Mouse (Mus musculus): ENCODE results near the gene Tmc5. TPM values are rescaled to one million over a fixed set of nuclear protein-coding genes. Genes with fewer than 3 reads are reported as not detected.

Gene Tmc5
- polyA plus RNA-seq, 1 experiment from 2014 or later, result 0.20 TPM

DNA sequence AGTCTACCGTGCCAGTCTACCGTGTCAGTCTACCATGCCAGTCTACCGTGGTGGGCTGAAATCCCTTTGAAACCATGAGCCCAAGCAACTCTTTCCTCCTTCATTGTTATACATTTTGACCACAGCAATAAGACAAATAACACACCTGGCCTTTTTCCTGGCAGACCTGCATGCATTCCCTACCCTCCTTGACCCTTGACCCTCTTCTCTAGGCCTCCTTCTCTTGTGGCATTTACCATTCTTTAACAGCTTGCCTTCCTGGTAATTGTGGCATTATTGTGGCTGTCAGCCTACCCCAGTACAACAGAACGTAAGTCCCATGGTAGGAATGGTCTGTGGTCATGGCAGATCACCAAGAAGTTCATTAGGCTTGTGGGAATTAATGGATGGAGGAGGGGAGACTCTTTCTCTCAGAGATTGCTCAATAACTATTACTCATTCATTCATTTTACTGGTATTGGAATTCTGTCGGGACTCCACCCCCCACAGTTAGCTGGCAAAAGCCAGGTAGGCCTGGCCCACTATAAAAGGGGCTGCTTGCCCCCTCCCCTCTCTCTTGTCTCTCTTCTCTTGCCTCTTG is 6.3 kb upstream of the Tmc5 start:
- WGBS, result 87% methylated on average over 5 of the region's 5 CpGs
- H3K36me3 ChIP-seq (ENCODE audit: insufficient read depth, low read length), result no peaks in the 10 kb centered on the region
- TF ChIP-seq CTCF (IDR thresholded peaks at IDR 0.05) (no peak), EP300 (IDR thresholded peaks at IDR 0.05) (no peak)
- no peaks in the 10 kb centered on the region for H3K9me3 ChIP-seq (ENCODE audit: low read length)
- H3K4me1 ChIP-seq (ENCODE audit: insufficient read depth, low read depth, low read length), result peaks cover 4% of the 10 kb centered on the region; the same call in 1 of the 2 replicates
- no peak overlapping the region for H3K4me2 ChIP-seq (replicated peaks; ENCODE audit: low read depth, low read length)
- H3K9ac ChIP-seq (replicated peaks; ENCODE audit: low read depth), result no peak overlapping the region
- no peak overlapping the region for H3K27ac ChIP-seq (ENCODE audit: low read length)
- no peak for ATAC-seq
- DNase-seq (ENCODE audit: low spot score), result no peak
- H3K27me3 ChIP-seq (replicated peaks; ENCODE audit: insufficient read depth, low read length), result 0 out of 2 replicates have a peak, but pooled peaks cover 5% of the 10 kb centered on the region
- no peak overlapping the region for H3K4me3 ChIP-seq (ENCODE audit: low read depth, low read length)

DNA sequence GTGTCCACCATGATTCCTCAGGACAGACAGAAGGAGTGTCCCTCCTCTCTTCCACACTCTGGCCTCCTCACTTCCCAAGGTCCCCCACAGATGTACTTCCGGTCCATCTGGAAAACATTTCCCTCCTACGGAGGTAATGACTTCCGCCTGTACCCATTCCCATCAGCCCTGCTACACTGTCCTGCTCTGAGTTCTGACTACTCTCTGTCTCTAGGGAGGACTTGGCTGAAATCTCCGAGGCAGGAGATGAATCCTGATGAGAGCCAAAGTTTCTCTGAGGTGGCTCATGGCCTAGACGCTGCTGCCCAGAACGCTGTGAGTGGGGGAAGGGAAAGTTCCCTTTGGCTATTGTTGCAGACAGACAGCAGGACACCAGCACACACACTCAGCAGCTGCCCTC is 5.0 kb upstream of the Tmc5 start:
- no peak overlapping the region for H3K27ac ChIP-seq (ENCODE audit: low read length)
- no peaks in the 10 kb centered on the region for H3K9me3 ChIP-seq (ENCODE audit: low read length)
- WGBS, result 41% methylated on average over 6 of the region's 6 CpGs
- H3K4me2 ChIP-seq (replicated peaks; ENCODE audit: low read depth, low read length), result no peak overlapping the region
- H3K9ac ChIP-seq (replicated peaks; ENCODE audit: low read depth), result no peak overlapping the region
- TF ChIP-seq EP300 (IDR thresholded peaks at IDR 0.05), result no peak
- no peak for TF ChIP-seq CTCF (IDR thresholded peaks at IDR 0.05)
- ATAC-seq (no peak), DNase-seq (ENCODE audit: low spot score) (no peak)
- H3K4me1 ChIP-seq (ENCODE audit: insufficient read depth, low read depth, low read length), result peaks cover 4% of the 10 kb centered on the region; the same call in 1 of the 2 replicates
- H3K36me3 ChIP-seq (ENCODE audit: insufficient read depth, low read length), result no peaks in the 10 kb centered on the region
- 0 out of 2 replicates have a peak, but pooled peaks cover 5% of the 10 kb centered on the region for H3K27me3 ChIP-seq (replicated peaks; ENCODE audit: insufficient read depth, low read length)
- H3K4me3 ChIP-seq (ENCODE audit: low read depth, low read length), result no peak overlapping the region

DNA sequence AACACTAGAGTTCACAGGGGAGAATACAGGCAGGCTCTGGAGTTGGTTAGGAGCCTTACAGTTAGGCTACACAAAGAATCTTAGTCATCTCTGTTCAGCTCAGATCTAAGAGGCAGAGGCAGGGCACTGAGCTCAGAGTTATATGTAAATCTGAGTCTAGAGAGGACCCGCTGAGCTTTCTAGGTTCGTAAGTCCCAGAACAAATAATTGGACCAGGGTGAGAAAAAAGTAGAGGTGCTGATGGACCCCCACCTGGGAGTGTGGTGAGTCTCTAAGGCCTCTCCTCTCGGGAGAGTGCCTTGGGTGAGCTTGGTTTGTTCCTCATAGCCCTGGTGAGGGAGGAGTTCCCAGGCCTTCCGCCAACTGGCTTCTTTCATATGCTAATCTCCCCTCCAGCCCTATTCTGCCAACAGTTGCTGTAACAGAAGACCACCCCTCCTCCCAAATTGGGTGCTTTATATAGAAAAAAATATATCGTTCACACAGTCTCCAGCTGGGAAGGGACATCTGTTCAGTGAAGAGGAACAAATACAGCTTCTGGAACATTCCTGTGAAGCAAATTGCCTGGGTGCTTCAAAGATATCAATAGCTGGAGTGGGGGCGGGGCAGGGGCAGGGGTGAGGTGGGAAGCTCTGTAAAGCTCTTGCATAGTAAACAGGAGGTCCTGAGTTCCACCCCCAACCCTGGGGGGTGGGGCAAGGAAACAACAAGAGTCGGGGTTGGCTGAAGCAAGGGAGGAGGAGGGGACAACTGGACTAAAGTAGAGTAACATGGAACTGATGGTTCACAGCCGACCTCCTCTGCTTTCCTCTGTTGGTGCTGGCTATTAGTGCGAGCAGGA is 3.3 kb upstream of the Tmc5 start:
- no peak overlapping the region for H3K4me3 ChIP-seq (ENCODE audit: low read depth, low read length)
- H3K9me3 ChIP-seq (ENCODE audit: low read length), result no peaks in the 10 kb centered on the region
- H3K36me3 ChIP-seq (ENCODE audit: insufficient read depth, low read length), result no peaks in the 10 kb centered on the region
- H3K4me1 ChIP-seq (ENCODE audit: insufficient read depth, low read depth, low read length), result peaks cover 4% of the 10 kb centered on the region; the same call in 1 of the 2 replicates
- WGBS, result 23% methylated on average over 9 of the region's 9 CpGs
- DNase-seq (ENCODE audit: low spot score) (peak; percentile 76), ATAC-seq (peak; percentile 68)
- TF ChIP-seq CTCF (IDR thresholded peaks at IDR 0.05), result no peak
- TF ChIP-seq EP300 (IDR thresholded peaks at IDR 0.05), result no peak
- H3K4me2 ChIP-seq (replicated peaks; ENCODE audit: low read depth, low read length), result no peak overlapping the region
- H3K27ac ChIP-seq (ENCODE audit: low read length), result no peak overlapping the region
- H3K9ac ChIP-seq (replicated peaks; ENCODE audit: low read depth), result no peak overlapping the region
- H3K27me3 ChIP-seq (replicated peaks; ENCODE audit: insufficient read depth, low read length), result 0 out of 2 replicates have a peak, but pooled peaks cover 5% of the 10 kb centered on the region

DNA sequence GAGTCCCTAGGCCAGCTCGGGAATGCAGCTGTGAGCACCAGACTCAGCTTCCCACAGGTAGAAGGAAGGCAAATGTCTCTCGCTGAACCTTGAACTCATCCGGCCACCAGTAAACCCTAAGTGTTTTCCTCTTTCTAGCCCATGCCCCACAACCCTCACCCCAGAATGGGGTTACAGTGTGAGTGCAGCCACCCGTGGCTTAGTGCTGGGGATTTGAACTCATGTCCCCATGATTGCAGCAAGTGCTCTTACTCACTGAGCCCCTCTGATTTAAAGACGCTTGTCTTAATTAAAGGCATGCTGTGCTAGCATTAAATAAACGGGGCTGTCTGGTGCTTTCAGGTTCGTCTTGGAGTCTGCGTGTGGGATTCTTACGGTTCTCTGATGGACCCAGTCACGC is 2.5 kb upstream of the Tmc5 start:
- Histone ChIP-seq H3K36me3 (ENCODE audit: insufficient read depth, low read length) (no peaks in the 10 kb centered on the region), H3K4me3 (ENCODE audit: low read depth, low read length) (no peak overlapping the region), H3K9ac (replicated peaks; ENCODE audit: low read depth) (no peak overlapping the region), H3K27me3 (replicated peaks; ENCODE audit: insufficient read depth, low read length) (0 out of 2 replicates have a peak, but pooled peaks cover 5% of the 10 kb centered on the region), H3K27ac (ENCODE audit: low read length) (no peak overlapping the region), H3K9me3 (ENCODE audit: low read length) (no peaks in the 10 kb centered on the region), H3K4me2 (replicated peaks; ENCODE audit: low read depth, low read length) (peak overlapping the region; percentile 36; the same call in 1 of the 2 replicates), H3K4me1 (ENCODE audit: insufficient read depth, low read depth, low read length) (peaks cover 4% of the 10 kb centered on the region; the same call in 1 of the 2 replicates)
- ATAC-seq (no peak), DNase-seq (ENCODE audit: low spot score) (no peak)
- WGBS, result 41% methylated on average over 10 of the region's 10 CpGs
- no peak for TF ChIP-seq CTCF (IDR thresholded peaks at IDR 0.05)
- no peak for TF ChIP-seq EP300 (IDR thresholded peaks at IDR 0.05)

DNA sequence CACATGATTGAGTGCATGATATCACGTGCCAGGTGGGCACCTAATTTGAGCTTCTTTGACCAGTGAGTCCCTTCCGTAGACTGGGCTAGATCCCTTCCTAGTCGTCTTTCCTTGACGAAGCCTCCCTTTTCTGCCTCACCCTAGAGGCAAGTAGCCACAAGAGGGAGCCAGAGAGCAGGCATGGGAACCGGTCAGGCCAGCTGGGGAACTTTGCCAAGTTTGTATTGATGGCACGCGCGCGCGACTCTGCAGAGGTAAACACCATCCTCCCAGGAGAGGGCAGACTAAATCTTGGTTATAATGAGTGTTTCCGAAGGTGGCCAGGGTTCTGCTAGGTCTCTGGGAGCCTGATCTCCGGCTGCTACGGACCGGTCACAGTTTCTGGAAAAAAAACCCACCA is 1.9 kb upstream of the Tmc5 start:
- Histone ChIP-seq H3K4me3 (ENCODE audit: low read depth, low read length) (no peak overlapping the region), H3K27ac (ENCODE audit: low read length) (no peak overlapping the region), H3K27me3 (replicated peaks; ENCODE audit: insufficient read depth, low read length) (0 out of 2 replicates have a peak, but pooled peaks cover 5% of the 10 kb centered on the region), H3K36me3 (ENCODE audit: insufficient read depth, low read length) (no peaks in the 10 kb centered on the region), H3K4me1 (ENCODE audit: insufficient read depth, low read depth, low read length) (peaks cover 4% of the 10 kb centered on the region; the same call in 1 of the 2 replicates), H3K9me3 (ENCODE audit: low read length) (no peaks in the 10 kb centered on the region), H3K9ac (replicated peaks; ENCODE audit: low read depth) (no peak overlapping the region), H3K4me2 (replicated peaks; ENCODE audit: low read depth, low read length) (peak overlapping the region; percentile 36)
- TF ChIP-seq CTCF (IDR thresholded peaks at IDR 0.05), result peak; percentile 100
- no peak for TF ChIP-seq EP300 (IDR thresholded peaks at IDR 0.05)
- ATAC-seq, result peak; percentile 47
- peak; percentile 95 for DNase-seq (ENCODE audit: low spot score)
- 2% methylated on average over 14 of the region's 14 CpGs for WGBS

DNA sequence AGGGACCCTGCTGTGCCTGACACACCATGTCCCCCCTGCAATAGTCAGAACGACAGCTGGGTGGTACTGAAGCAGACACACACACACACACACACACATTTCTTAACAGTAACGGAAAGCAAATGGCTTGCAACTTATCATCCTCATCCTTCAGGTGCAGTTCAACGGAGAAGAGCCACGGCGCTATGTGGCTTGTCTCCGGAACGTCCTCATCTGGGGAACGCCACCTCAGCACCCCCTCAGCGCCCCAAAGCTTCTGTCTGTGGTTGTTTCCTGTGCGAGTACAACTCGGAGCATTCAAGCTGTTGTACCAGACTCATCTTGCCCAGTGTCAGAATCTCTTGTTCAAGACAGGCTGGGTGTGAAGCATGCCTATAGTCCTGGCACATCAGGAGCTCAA is 826 bp upstream of the Tmc5 start:
- no peak overlapping the region for H3K4me3 ChIP-seq (ENCODE audit: low read depth, low read length)
- DNase-seq (ENCODE audit: low spot score), result no peak
- TF ChIP-seq EP300 (IDR thresholded peaks at IDR 0.05) (no peak), CTCF (IDR thresholded peaks at IDR 0.05) (no peak)
- H3K4me2 ChIP-seq (replicated peaks; ENCODE audit: low read depth, low read length), result no peak overlapping the region
- H3K27ac ChIP-seq (ENCODE audit: low read length), result no peak overlapping the region
- H3K27me3 ChIP-seq (replicated peaks; ENCODE audit: insufficient read depth, low read length), result 0 out of 2 replicates have a peak, but pooled peaks cover 5% of the 10 kb centered on the region
- no peak for ATAC-seq
- no peaks in the 10 kb centered on the region for H3K36me3 ChIP-seq (ENCODE audit: insufficient read depth, low read length)
- WGBS, result 81% methylated on average over 11 of the region's 11 CpGs
- no peak overlapping the region for H3K9ac ChIP-seq (replicated peaks; ENCODE audit: low read depth)
- peaks cover 4% of the 10 kb centered on the region; the same call in 1 of the 2 replicates for H3K4me1 ChIP-seq (ENCODE audit: insufficient read depth, low read depth, low read length)
- H3K9me3 ChIP-seq (ENCODE audit: low read length), result no peaks in the 10 kb centered on the region
